Mouse (Mus musculus): ENCODE data around the gene Sox5. TPM values are rescaled to one million over a fixed set of nuclear protein-coding genes. Genes with fewer than 3 reads are reported as not detected.
"Not testable (repeated sequence)": the region's sequence is repeated elsewhere in the genome, so short reads cannot be mapped to it uniquely, and the experiment has no call there.

Sox5 gene
- polyA plus RNA-seq, 2 experiments from 2014 or later: 0.07 to 0.08 TPM

DNA sequence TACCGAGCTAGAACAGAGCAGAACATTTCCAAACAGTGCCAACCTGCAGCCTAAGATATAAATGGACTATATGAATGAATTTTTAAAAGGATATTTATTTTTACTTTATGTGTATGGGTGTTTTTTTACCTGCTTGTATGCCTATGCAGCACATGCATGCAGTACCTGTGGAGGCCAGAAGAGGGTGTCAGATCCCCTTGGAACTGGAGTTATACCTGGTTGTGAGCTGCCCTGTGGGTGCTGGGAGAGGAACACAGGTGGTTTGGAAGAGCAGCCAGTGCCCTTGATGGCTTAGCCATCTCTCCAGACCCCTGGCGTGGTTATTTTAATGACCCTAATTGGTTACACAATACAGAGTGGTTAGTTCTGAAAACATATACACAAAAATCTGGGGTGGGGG is 510.5 kb downstream of the Sox5 start:
- no peak for ATAC-seq

DNA sequence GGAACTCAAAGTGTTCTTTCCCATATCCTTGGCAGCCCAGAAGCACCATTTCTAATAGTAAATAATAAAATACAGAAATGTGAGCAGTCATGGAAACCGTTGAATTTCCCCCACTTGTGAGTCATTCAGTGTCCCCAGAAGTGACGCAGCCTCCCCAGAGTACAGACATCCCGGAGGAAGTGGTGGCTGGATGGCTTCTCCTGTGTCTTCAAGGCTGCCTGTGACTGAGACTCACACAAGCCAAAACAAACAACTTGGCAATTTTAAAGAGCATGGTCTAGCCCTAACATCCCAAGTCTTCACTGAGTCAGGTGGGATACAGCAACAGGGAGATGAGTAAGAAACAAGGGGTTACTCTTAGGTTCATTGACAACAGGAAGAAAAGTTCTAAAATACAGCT is 511.5 kb downstream of the Sox5 start:
- peak; percentile 30 for ATAC-seq

DNA sequence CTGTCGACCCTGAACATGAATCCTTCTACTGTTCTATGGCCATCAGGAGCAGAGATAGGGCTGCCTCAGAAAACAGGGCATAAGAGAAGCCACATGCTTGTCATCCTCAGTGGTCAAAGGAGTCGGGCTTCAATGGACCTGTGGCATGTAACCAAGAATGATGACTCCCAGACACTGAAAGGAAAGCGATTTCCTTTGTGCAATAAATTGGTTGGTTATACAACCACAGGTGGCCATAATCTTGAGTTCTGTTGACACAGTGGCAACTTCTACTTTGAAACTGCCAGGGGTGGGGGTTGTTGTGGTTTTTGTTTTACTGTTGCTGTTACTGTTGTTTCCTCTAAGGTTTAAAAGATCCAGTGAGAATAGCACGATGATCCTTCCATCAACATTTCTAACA is 512.1 kb downstream of the Sox5 start:
- peak; percentile 15 for ATAC-seq

DNA sequence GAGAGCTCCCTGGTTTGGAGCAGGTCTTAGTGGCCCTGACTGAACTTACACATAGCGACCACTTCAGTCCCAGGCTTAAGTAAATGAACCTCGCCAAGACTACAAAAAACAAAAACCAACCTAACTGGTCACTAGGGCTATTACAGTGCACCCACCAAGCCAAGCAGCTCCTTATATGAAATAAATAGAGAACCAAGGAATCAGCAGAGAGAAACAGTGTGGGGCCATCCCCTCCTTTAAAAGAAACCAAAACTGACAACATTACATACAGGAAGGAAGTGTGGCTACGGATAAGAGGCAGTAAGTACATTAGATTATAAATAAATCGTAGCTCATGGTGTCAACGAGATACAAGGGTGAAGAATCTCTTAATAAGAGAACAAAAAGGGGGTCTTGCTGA is 516.0 kb downstream of the Sox5 start:
- ATAC-seq: peak; percentile 87

DNA sequence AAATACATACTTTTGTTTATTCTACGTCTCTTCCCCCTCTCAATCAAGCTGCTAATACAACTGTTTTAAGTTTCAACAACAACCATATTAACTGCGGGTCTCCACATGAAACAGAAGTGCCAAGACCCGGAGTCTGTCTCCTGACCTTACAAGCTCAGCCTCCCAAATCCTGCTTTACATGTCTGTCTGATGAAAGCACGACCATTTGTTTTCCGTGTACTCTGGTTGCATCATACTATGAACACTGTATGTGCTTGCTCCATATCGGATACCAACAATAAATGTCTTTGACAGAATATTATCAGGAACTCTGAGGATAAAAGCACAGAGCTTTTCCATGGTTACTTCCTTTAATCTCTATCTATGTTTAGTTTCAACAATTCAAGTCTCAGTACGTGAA is 516.8 kb downstream of the Sox5 start:
- no peak for ATAC-seq

DNA sequence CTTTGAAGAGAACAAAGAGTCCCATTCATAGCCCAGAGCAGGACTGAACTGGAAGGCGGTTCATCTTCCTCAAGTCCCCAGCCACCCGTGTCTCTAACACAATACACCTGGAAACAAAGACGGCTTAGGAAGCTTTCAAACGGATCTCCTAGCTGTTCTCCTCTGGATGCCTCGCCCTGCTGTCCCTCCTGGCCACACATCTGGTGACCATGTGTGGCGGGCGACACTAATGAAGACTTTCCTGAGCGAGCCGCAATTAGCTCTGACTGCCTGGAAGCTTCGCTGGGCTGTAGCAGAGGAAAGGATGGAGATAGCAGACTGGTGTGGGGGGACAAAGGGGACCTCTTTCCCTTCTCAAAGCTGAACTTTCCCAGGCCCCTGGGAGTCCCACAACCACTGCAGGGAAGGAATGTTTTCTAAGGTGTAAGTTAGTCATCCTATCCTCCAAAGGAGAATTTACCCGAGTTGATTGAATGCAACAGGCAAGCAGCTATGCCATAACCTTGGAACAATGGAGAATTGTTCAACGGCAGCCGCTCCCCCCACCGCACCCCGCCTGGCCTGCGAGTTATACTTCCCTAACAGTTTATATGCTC is 517.4 kb downstream of the Sox5 start:
- ATAC-seq: no peak

DNA sequence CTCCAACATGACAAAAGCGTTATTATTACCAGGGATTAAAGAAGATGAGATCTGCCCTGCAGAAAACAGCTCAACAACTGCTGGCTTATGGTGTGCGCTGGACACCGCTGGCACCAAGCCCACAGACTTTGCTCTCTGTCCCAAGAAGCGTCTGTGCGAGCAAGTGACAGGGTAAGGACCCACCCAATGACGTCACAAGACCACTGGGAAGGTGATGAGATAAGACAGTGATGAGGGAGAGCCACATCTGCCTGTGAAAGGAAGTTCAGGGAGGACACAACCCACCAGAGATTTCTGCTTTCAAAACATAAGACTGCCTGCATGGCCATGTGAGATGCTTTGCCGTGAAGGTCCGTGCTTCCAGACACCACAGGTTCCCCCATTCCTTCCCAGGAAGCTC is 525.3 kb downstream of the Sox5 start:
- no peak for ATAC-seq

DNA sequence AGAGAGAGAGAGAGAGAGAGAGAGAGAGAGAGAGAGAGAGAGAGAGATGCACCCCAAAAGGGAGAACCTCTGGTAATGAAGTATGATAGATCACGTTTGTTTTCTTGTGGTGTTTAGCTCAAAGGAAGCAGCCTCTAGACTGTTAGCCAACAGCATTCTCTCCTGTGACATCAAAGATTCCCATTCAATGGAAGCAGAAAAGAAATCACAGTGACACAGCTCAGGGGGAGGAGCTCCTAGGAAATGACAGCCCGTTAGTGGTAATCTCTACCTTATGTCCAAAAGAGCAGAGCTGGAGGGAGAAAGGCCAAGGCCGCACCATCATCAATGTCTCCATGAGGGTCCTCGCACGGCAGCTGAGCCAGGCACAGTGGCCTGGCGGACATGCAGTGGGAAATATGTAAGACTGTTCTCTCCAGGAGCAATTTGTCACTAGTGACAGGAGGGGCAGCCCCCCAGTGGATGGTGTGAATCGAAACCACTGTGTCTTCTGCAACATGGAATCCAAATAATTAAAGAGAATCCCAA is 529.5 kb downstream of the Sox5 start:
- ATAC-seq: no peak

DNA sequence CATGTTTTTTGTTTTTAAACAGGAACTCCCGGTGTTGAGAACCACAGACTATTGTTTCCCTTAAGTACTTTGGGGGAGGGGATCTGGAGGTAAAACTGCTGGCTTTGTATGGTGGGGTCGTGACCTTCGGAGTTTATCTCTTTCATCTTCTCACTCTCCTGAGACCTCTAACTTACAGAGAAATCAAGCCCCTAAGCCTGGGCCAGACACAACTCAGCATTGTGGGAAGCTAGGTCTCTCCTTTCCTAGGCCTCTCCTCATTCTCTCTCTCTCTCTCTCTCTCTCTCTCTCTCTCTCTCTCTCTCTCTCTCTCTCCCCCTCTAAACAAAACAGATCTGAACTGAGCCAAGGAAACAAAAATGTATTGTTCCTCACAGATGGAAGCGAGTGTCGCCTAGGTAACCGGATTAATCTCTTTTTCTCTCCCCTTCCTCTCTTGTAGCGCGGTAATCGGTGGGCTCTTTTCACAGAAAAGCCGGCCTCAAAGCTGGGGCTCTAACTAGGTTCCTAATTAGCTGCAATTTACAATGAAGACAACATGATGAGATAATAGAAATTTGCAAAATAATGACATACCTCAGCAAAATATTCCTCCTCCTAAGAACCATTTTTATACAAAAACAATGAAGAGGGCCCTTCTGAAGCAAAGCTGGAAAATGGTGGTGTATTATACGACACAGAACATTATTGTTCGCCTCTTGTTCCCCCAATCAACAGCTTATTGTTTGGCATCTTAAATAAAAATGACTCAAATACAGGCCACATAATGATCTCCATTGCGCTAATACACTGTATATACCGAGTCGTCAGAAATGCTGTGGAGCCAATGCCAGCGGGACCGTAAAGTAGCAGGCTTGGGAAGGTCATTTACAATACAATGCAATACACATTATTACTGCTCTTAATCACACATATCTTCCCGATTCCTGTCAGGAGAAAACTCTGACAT is 530.3 kb downstream of the Sox5 start:
- no peak for ATAC-seq

DNA sequence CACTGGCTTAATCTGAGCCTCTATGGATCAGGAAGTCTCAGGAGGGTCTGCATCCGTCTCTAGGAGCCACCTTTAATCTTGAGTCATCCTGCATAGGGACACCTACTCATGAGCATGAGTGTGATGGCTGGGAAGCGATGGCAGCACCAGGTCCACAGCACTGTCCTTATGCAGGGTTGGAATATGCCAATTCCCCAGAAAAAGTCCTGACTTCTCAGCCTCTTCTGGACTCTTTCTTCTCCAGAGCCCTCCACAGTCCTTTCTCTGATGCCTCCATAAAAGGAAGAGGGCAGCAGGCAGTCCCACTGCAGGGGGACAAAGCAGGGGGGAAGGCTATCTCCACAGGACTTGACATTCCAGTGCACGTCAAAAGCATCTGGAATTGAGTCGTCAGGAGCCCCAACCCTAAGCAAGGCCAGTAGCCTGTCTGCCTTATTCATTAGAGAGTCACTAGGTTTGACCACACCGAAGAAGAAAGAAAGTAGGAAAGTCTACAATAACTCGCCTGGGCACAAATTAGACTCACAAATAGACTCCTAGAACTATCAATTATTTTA is 531.1 kb downstream of the Sox5 start:
- ATAC-seq: no peak

DNA sequence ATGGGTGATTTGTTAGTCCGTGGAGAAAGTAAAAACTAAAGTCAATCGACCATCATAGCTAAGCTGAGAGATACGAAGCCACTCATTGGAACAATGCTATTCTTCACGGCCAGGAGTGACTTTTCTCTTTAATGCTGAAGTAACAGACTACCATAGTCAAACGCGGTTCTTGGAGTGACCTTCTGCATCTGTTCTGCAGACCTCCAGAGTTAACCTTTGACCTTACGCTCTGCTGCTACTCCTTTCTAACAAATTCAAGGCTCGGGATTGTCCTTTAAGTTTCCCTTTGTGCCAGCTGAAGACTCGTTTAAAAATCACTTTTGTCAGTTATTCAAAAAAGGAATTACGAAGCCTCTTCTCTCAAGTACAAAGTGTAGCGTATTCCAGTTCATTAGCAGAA is 545.2 kb downstream of the Sox5 start:
- no peak for ATAC-seq

DNA sequence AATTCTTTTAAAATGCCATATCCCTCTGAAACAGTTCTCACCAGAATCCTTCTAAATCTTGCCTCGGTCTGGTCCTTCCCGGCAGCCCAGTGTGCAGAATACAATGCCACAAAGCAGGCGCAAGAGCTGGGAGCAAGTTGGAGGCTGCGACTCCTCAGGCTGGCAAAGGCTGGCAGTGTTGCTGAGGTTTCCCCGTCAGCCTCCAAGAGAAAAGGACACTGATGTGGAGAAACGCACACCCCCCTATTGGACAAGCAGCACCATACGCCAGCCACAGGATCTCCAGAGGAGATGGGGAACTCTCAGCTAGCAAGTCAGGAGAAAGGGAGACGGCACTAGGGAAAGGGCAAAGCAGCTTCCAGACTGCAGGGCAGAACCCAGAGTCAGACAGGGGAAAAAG is 577.8 kb downstream of the Sox5 start:
- ATAC-seq: no peak

DNA sequence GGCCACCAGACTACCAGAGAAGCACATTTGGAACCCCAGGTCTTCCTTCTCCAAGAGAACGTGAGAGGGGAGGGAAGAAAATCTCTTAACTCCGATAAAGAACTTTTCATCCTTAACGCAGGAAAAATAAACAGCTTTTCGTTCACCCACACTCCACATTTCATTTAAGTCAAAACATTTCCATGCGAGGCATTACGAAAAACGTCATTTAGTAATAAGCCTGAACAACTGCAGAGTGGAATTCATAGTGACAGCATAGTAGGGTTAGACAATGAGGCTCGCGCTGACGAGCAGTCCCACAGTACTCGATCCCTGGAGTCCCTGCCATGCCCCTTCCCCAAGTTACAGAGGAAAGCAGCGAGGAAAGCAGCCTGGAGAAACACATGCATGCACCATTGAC is 578.8 kb downstream of the Sox5 start:
- ATAC-seq: no peak

DNA sequence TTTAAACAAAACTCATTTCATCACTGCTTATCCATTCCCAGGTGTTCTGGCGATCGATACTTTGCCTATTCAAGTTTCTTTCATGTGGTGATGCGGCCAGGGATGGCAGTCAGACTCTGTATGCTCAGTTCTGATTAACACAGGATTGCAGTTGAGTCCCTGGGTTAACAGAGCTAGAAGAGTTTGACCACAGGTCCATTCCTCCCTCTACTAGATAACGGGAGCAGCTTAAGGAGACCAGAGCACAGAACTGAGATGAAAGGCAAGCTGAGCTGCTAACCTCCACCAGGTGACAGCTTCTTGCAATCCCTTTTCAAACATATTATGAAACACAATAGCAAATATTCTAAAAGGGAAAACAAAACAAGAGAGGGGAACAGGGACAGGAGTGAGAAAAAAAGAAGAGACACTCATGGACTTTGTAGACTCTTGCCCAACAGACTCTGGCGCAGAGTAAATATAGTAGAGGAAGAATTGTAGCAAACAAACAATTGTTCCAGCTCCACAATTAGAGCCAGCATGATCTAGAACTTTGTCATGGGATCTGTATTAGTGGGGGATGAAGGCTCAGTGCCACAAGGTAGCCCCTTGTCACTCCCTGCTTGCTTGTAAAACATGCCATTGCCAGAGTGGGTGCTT is 580.3 kb downstream of the Sox5 start:
- ATAC-seq: no peak

DNA sequence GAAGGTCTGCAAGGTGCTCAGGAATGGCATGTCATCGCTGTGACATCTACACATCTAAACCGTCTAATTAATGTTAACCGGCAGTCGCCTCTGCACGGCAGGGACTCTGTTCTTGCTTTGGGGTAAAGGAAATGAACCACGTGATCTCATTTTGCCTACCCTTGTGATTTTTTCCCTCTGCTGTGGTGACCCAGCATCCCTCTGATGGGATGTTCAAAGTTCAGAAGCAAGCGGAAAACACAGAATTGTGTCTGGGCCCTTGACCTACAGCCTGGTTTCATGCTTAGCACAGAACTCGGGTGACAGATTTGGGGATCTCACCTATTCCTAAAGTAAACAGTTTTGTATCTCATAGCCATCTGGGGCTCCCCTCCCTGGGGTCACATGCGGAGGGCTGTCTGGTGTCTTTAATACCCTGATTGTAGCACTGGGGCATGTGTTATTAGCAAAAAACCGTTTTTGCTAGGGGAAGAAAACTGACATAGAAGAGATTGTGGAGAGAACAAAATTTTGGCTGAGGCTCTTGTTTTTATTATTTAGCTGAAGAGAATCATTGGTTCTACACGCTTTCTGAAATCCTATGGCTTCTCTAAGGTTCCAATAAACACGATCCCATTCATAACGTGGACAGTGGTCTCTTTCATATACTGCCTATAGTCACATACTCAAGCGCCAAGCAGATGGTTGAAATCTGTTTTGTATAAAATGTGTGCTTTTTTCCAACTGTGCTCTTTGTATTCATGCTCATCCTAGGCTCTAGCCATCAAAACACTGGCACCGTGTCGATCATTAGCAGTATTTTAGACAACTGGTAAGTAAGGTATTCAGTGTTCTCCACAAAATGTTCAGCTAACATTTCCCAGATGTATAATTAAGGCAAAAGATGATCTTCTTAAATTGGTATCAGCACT is 584.3 kb downstream of the Sox5 start:
- no peak for ATAC-seq

DNA sequence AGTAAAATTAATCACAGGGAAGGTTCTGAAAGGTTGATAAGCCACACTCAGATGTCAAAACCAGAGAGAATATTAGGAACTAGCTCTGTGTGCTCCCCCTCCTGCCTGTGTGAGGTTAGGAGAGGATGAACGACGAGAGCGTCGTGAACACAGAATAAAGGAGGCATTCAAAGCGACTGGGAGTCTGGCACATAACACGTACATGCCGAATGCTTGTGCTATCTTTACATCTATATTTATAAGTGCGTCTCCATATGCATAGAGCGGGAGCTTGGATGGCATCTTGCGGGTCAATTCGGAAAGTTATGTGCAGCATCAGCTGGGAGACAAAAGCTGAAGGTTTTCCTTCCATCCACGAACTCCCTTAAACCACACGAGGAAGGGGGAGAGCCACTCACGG is 585.8 kb downstream of the Sox5 start:
- no peak for ATAC-seq

DNA sequence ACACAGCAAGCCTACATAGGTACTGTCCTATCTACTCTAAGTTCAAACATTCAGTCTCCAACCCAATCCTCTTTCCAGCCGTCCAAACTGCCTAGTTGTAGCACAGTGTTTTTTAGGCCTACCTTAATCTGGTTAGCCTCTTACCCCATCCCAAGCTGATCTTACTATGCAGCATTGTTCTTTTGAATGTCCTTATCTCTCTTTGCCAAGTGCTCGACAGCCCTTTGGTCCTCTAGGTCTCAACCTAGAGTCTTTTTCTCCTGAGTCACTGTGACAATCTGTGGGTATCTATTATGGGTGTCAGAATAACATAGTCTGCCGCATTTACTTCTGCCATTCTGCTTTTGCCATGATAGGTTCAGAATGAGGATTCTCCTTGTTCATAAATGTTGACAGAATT is 598.7 kb downstream of the Sox5 start:
- ATAC-seq: no peak

DNA sequence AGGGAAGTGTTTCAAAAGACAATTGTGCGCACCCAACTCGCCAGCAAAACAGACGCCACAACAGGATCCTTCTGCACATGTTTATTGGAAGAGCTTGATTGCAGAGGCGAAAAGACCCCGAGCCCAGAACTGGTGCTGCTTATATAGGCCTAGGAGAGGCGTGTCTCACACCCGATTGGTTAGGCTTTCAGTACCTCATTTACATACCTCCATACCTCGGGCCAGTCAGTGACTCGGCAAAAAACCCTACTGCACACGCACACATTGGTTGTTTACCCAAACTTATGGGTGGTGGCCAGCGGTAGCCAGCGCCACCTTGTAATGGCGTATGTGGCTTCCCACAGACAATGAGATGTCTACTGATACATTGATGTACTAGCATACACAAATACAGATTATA is 599.3 kb downstream of the Sox5 start:
- not testable (repeated sequence) for ATAC-seq

DNA sequence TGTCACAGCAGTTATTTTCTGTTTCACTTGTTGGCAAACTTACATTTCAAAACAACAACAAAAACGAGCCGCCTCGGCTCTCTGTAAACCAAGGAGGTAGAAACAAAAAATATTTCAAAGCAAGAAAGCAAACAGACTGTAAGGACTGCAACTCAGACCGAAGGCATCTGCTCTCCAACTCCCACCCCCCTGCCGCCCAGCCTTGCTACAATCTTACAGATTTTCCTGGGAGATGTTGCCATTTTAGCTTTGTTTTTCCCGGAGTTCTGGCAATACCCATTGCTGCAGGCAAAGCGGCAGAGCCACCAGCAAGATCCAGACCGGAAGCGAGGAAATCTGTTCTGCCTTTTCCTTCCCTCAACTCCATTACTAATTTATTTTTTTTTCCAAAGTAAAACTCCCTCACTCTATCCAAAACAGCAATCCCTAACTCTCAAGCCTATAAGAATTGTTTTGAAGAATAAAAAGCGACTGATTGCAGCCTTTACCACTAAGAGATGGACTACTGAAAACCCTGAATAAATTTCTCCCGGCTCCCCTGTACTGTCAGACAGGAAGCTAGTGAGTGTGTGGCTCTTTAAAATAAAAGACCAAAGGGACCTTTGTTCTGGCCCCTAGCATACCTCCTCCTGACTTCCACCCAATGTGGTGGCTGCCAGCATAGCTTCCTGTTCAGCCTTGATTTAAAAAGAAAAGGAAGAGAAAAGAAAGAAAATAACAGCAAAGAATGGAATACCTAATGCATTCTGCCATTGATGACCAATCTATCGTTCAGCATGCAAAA is 600.5 kb downstream of the Sox5 start:
- no peak for ATAC-seq

DNA sequence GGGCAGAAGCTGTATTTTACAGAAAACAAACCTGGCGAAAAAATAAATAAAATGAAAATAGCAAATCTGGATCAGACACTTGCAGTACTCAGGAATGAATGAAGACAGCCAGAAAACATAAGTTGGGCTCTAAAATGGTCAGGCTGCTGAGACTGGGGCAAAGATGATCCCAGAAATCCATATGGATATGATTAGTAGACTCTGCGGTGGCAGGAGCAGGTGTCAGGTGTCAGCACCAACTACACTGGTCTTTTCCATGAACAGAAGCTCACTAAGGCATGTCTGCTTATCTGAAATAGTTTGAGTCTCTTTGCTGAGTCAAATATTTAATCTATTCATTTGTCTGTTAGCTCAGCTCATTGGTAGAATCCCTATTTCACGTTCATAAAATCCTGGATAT is 602.7 kb downstream of the Sox5 start:
- ATAC-seq: no peak

DNA sequence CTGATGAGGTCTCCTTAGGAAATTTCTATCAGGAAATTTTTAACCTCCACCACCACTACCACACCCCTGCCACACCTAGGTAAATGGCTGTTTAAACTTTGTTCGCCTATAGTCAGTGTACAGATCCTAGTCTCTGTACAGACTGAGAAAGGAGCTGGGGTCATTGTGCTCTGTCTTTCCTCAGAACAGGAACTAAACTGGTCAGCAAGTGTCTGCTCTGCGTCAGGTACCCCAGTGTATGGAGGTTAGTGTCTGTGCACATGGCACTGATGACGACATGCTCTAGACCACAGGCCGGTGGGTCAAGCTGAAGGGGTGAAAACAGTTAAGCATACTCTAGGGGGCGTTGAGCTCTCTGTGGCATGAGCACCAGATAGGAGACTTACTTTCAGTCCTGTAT is 605.1 kb downstream of the Sox5 start:
- no peak for ATAC-seq

Measured in CD4-positive, CD25-positive, alpha-beta regulatory T cell, adult 4 months (primary cell).